Mouse (Mus musculus) megakaryocyte, adult 5-6 weeks (primary cell): ENCODE measurements around the gene Prune2. TPM values are rescaled to one million over a fixed set of nuclear protein-coding genes. Genes with fewer than 3 reads are reported as not detected.
"Not testable (repeated sequence)": the region's sequence is repeated elsewhere in the genome, so short reads cannot be mapped to it uniquely, and the experiment has no call there.

Source experiments
- ATAC-seq: 2 replicates; pipeline ENCODE4 v1.8.0; 2016; ENCODE audit warnings: mild to moderate bottlenecking, inconsistent platforms; ENCODE audit not compliant: poor library complexity, severe bottlenecking
- total RNA-seq, 2 experiments: library from RNA; stranded (forward) in 1 of 2; stranded (reverse) in 1 of 2; fragments of 153-499, 151-499 nt in 1 of 2; fragments of 221-1000, 200-1000 nt in 1 of 2; gene quantifications; 2 replicates each; pipeline versions ENCODE4 v1.2.3 to v1.2.4; 2015 to 2017

Gene Prune2
- total RNA-seq, 2 experiments from 2014 or later: 2.0 to 3.2 TPM

GRCm38 (mm10) chr19:17174501-17174900, 218.6 kb downstream of the Prune2 start:
- ATAC-seq: not testable (repeated sequence)

DNA sequence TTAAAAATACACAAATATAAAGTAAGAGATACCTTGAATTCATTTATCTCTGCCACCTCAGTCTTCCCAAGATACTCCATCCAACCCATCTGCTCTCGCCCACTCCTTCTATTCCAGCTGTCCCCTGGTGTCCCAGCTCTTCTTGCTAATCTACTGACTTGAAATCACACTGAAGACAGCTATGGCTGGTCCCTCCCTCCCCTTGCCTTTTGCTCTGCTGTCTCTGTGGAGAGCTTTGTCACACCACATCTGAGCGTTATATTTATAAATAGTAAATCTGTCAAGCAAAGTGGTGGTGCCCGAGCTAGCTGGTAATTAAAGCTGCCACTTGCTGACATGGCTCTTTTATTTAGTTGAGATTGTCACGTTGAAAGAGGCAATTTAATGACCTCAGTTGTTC, 224.6 kb downstream of the Prune2 start:
- ATAC-seq: no peak

GRCm38 (mm10) chr19:17194730-17195129, 238.8 kb downstream of the Prune2 start:
- ATAC-seq: no peak

- no peak for ATAC-seq
These were observed 243.1 kb downstream of the Prune2 start for GRCm38 (mm10) chr19:17199059-17199458.

DNA sequence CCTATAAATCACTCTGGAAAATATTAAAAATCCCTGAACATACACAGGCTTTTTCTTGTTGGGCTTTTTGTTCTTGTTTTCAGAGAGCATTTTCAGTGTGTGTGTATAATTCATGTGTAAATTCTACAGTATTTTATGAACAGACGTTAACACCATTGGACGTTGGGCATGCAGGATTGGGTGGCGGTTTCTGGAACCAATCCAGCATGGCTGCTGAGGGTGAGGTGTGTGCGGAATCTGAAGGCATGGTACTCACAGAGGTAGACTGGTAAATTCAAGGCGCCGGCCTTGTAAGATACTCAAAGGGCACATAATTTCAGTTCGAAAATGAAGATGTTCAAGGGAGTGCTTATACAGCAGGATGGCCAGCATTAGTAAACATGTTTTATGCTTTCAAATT, 251.2 kb downstream of the Prune2 start:
- ATAC-seq: no peak

GRCm38 (mm10) chr19:17210541-17210940, 254.6 kb downstream of the Prune2 start:
- no peak for ATAC-seq

GRCm38 (mm10) chr19:17214896-17215520, 259.1 kb downstream of the Prune2 start:
- no peak for ATAC-seq

DNA sequence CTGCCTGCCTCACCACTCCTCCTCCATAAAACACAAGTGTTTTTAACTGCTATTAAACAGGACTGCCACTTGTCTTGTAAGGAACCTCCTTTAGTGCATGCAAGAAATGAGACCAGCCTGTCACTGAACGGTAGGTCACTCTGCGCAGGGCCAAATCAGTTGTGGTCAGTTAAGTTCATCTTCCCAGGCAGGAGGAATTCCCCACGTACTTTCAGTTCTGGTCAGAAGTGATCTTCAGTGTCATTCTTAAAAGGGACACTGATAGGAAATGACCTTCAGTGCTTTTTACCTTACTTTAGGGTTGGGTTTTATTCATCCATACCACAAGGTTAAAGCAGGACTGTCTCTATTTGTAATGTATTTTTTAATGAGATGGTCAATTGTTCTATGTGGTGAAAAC, 262.3 kb downstream of the Prune2 start:
- peak; percentile 39 for ATAC-seq

DNA sequence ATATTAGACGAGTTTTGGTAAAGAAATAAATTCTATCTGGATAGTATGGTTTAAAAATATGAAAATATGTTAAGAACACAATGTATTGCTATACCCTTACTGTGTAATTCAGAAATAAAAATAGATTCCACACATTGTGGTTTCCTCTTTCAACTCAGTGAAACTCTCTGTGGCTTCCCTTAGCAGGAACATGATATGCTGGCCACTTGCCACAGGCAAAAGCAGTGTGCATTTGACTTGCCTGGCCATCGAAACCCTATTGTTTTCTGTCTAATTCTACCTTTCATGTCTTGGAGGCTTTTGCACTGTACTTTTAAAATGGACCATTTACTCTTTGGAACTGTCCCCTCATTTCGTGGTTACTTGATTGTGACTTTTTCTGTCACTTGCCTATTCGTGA, 267.9 kb downstream of the Prune2 start:
- ATAC-seq: peak; percentile 79

DNA sequence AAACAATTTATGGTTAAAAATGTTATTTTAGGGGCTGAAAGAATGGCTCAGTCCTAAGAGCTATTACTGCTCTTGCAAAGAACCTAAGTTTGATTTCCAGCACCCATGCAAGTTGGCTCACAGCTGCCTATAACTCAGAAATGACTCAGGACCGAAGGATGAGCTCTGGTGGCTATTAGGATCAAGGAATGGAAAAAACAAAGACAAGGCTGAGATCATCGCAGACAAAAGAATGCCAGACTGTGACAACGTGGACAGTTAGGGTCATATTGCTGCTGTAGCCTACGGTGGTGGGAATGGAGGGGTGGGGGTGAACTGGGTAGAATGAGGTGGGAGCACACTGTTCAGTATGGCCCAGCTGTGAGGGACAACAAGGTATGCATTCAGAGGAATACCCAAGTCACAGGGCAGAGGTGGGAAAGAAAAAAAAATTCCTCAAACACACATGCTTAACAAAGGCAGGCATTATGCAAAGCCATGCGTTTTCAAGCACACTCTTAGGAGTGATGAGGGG, 269.7 kb downstream of the Prune2 start:
- no peak for ATAC-seq

DNA sequence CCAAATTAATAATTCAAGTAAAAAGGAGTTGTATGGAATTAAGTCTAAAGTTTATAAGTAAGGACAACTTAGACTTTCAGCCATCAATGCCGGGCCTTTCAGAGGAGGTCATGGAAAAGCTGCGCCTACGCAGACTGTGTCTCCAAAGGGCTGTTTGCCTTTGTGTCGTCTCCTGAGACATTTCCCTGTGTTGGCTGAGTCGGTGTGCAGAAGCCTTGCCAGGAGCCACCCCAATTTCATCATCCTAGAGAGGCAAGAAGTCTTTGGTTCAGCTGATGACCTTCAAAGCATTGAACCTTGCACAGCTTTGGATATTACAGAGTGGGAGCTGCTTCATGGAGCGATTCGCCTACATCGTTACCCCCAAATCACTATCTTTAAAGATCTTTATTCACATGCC, 270.2 kb downstream of the Prune2 start:
- no peak for ATAC-seq

DNA sequence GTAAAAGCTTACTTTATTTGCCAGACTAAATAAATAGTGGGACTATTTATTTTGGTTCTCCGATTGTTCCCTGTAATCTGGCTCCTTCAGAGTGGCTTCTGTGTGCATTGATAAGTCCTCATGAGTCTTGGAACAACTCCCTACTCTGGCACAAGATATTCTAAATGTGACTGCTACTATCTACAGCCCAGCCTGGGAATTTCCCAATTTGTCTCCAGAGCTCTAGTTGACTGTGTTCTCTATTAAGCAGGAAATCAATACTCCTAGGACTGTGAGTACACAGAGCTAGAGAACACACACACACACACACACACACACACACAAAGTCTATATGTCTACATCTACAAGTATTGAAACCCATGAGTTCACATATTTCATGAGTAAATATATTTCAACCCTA, 274.1 kb downstream of the Prune2 start:
- no peak for ATAC-seq

- no peak for ATAC-seq
These were observed 282.6 kb downstream of the Prune2 start for GRCm38 (mm10) chr19:17238471-17238870.

DNA sequence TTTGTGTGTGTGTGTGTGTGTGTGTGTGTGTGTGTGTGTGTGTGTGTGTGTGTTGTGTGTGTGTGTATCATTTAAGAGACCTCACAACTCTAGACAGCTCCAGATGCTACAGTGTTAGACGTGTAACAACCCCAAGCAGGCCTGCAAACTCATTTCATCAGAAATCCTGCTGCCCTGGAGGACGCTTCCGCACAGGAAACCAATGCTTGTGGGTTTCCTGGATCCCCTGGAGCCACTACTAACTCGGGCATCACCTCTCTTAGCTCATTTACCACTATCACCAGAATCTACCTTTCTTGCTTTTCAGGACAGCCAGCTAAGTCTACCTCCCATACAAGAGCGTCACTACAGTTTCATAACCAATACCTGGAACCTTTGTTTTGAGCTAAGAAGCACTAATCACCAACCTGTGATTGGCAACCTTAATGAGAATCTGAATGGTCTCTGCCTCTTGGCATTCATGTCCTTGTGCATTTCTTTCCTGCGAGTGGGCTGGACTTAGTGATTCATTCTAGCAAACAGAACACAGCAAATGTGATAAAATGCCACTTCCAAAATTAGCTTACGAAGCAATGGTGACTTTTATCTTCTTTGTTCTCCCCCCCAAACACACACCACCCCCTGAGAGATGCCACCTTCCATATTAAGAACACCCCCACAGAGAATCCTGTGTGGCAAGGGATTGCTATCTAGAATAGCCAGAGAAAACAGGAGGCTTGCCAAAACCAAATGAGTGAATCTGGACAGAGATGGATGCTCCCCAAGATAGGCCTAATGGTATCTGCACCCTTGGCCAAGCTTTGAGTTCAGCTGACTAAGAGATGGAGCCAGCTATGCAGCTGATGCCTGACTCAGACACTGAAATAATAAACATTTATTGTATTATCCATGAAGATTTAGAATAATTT, 284.5 kb downstream of the Prune2 start:
- ATAC-seq: no peak

- ATAC-seq: no peak
These were observed 285.3 kb downstream of the Prune2 start for GRCm38 (mm10) chr19:17241206-17241605.

DNA sequence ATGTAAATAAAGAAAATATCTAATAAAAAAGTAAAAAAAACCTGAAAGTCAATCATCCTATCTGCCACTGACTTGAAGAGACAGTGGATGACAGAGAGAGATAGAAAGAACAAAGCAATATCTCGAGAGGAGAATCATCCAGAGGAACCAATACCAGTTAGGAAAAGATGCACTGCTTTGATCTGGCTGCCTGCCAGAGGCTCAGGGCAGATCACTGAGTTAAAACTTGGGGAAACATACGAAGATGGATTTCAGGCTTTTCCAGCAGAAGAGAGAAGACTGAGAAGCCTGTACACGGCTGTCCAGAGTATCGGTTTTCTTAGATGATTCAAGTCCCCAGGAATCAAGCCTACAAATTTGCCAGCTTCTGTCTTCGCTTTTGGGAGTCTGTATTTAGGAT, 287.0 kb downstream of the Prune2 start:
- no peak for ATAC-seq

DNA sequence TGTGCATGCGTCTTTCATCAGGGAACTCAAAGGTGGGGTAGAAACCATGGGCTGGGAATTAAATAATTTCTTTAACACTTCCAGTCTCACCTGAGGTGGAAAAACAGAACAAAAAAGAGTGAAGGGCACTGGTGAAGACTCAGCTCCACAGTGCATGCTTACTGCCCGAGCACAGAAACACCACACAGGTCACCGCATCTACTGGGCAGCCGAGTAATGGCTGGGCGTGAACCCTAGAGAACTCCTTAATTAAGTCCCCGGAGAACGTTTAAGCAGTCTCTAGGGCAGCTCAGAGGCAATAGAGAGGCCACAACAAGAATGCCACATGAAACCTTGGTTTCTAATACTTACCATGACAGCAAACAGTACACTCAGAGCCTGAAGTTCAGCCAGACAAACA, 288.6 kb downstream of the Prune2 start:
- ATAC-seq: no peak

DNA sequence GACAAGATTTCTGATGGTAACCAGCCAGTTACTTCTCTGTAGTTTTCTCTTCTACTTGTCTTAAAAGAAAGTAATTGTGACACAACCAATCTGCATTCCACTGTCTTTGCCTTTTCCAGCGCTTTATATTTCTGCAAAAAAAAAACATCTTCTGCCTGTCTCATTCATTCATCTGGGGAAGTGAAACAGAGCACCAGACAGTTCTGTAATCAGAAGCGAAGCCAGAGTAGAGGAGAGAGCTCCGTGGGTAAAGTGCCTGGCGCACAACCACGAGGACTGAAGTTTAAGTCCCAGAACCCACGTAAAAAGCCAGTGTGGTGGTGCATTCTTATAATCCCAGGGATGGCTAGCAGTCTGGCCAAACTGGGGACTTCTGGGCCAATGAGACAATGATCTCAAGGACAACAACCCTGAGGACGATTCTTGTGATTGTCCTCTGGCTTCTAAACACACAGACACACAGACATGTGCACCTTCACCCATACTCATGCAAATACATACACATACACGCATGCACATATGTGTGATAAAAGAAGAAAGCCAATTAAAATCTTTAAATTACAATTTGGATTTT, 291.5 kb downstream of the Prune2 start:
- ATAC-seq: peak; percentile 78

GRCm38 (mm10) chr19:17249691-17250090, 293.8 kb downstream of the Prune2 start:
- no peak for ATAC-seq

DNA sequence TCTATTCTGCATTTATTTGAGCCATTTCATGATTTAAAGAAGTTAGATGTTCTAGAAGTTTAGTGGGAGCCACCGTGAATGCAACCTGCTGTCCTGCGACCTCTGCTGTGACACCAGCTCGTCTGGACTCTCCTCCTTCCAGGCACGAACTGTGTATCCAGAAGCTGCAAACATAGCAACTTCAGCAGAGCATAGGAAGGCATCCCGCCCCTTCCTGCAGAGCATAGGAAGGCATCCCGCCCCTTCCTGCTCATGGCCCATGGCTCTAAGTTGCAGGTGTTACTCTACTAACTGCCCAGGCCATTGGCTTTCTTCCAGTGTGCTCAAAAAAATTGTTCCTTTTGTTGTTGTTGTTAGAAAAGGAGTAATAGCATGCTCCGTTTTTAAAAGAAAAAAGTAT, 294.9 kb downstream of the Prune2 start:
- no peak for ATAC-seq

- no peak for ATAC-seq
These were observed 295.5 kb downstream of the Prune2 start for GRCm38 (mm10) chr19:17251453-17251852.

- peak; percentile 56 for ATAC-seq
These were observed 296.9 kb downstream of the Prune2 start for GRCm38 (mm10) chr19:17252845-17253244.
